Mouse (Mus musculus) neural tube, embryonic 11.5 days (tissue): ENCODE measurements at regions not wholly inside any gene's neighbourhood (a gene's known extent, or its start where the extent isn't known, plus 50 kb on each side); places are given as distances from the start of the nearest gene placed in this dataset.

ENCODE experiments used
- ATAC-seq: fragments of 200-750 bp; cut with Nextera tagmentation; 2 replicates; pipeline ENCODE4 v1.8.0; 2017; ENCODE audit warnings: moderate number of reproducible peaks, mild to moderate bottlenecking, moderate TSS enrichment, moderate library complexity; ENCODE audit not compliant: insufficient read depth, low FRiP score, low TSS enrichment
- DNase-seq: peaks from one replicate; pipeline ENCODE4 v3.0.0-alpha.2; 2015; ENCODE audit warnings: low spot score
- H3K27ac ChIP-seq: fragments of 300-500 bp; sonication (generic); 2 replicates; pipeline ENCODE4 v1.5.1; 2014; ENCODE audit warnings: low read depth, mild to moderate bottlenecking, low read length
- H3K27me3 ChIP-seq: fragments of 300-500 bp; sonication (generic); 2 replicates; pipeline ENCODE4 v1.6.1; 2014; ENCODE audit warnings: mild to moderate bottlenecking, low read length, mixed read lengths; ENCODE audit not compliant: control insufficient read depth, insufficient read depth
- H3K36me3 ChIP-seq: fragments of 300-500 bp; sonication (generic); 2 replicates; pipeline ENCODE4 v1.6.1; 2014; ENCODE audit warnings: mild to moderate bottlenecking, low read length, moderate library complexity, mixed read lengths; ENCODE audit not compliant: control insufficient read depth, insufficient read depth
- H3K4me1 ChIP-seq: fragments of 300-500 bp; sonication (generic); 2 replicates; pipeline ENCODE4 v1.6.1; 2014; ENCODE audit warnings: low read length, mixed read lengths; ENCODE audit not compliant: control insufficient read depth, insufficient read depth
- H3K4me2 ChIP-seq: fragments of 300-500 bp; sonication (generic); 2 replicates; pipeline ENCODE4 v1.6.1; 2014; ENCODE audit warnings: low read depth, mild to moderate bottlenecking, moderate library complexity
- H3K4me3 ChIP-seq: fragments of 300-500 bp; sonication (generic); 2 replicates; pipeline ENCODE4 v1.5.1; 2014; ENCODE audit warnings: low read depth, low read length
- H3K9ac ChIP-seq: fragments of 300-500 bp; sonication (generic); 2 replicates; pipeline ENCODE4 v1.6.1; 2014; ENCODE audit warnings: mild to moderate bottlenecking, low read length
- H3K9me3 ChIP-seq: fragments of 300-500 bp; sonication (generic); 2 replicates; pipeline ENCODE4 v1.6.1; 2016; ENCODE audit warnings: low read length; ENCODE audit not compliant: control insufficient read depth
- WGBS: fragments of 180-500 bp; shearing (Covaris S2); extraction: QIAGEN DNeasy Blood & Tissue Kit; methylation state at CpG from one replicate; pipeline ENCODE4 v1.1.7; 2014; 5-methylcytosine and 5-hydroxymethylcytosine counted together

DNA sequence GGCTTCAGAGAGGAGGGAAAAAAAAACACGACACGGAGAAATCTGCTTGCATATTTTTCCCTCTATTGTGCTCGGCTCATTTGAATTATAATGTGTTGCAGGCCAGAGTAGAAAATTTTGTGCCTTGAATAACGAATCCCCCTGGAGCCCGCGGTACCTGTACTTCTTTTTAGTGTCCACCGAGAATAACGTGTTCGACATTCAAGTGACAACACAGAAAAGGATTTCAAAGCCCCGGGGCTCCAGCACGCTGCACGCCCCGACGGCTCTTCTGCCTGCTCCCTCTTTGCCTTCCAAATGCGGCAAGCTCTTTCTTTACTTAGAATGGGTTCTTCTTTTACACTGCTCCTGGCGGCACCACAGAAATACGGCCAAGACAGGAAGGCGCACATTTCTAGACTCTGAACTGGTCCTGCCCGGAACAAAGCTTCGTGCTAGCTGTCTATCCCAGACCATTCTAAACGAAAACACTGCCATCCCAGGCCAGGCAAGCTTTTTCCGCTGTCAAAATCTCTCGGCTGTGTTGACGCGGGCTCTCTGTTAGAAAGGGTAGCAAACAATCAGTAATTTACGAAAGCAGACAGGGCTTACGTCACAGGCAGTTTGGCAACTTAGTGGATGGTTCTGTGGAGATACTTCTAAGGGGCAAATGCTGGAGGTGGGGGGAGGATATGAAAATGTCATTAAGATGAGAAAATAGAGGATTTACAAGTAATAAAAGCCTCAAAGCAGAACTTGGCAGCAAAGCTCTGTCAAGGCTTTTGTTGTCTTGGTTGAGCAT, 398.2 kb upstream of the Smim15 start:
- WGBS = 4% methylated on average over 27 of the region's 27 CpGs
- no peak overlapping the region for H3K27ac ChIP-seq
- no peaks in the 10 kb centered on the region for H3K9me3 ChIP-seq
- peak; percentile 65 for DNase-seq
- peak overlapping the region; percentile 34 for H3K4me3 ChIP-seq
- no peaks in the 10 kb centered on the region for H3K36me3 ChIP-seq
- H3K4me1 ChIP-seq = peaks cover 6% of the 10 kb centered on the region; the same call in 1 of the 2 replicates
- ATAC-seq = no peak
- H3K27me3 ChIP-seq = no peaks in the 10 kb centered on the region; the same call in 1 of the 2 replicates
- peak overlapping the region; percentile 55 for H3K9ac ChIP-seq
- H3K4me2 ChIP-seq = peak overlapping the region; percentile 46

DNA sequence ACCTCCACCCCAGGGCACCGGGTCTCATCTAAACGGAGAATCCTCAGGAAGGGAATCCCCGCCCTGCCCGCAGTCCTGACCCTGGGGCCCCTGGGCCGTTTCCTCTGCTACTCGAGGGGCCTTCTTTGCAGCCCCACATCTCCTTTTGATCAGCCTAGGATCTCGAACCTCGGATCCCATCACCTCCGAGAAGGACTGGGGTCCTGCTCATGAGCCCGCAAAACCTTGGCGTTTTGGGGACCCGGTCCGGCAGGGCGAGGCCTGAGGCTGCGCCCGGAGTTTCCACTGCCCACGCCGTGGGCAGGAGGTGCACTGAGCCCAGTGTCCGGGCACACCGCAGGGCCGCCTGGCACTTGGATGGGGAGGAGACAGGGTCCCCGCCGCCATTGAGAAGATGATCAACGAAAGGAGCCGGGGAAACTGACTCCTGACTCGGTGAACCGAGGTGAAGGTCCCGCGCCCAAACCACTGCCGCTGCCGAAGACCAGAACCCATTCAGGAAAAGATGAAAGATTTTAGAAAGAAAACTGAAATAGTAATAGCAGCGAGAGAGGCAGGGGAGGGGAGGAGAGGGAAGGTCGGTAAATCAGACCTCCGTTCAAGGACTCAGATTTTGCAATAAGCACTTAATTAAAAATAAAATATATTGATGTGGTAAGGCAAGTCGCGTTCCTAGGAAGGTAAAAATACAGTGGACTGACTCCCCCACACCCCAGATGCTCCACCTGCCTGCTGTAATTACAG, 399.0 kb upstream of the Smim15 start:
- Histone ChIP-seq H3K36me3 (no peaks in the 10 kb centered on the region), H3K27ac (no peak overlapping the region), H3K4me1 (peaks cover 6% of the 10 kb centered on the region; the same call in 1 of the 2 replicates), H3K4me2 (peak overlapping the region; percentile 46), H3K9ac (peak overlapping the region; percentile 55), H3K27me3 (no peaks in the 10 kb centered on the region; the same call in 1 of the 2 replicates), H3K9me3 (no peaks in the 10 kb centered on the region), H3K4me3 (peak overlapping the region; percentile 34)
- 4% methylated on average over 35 of the region's 36 CpGs for WGBS
- ATAC-seq = no peak
- DNase-seq = peak; percentile 45

DNA sequence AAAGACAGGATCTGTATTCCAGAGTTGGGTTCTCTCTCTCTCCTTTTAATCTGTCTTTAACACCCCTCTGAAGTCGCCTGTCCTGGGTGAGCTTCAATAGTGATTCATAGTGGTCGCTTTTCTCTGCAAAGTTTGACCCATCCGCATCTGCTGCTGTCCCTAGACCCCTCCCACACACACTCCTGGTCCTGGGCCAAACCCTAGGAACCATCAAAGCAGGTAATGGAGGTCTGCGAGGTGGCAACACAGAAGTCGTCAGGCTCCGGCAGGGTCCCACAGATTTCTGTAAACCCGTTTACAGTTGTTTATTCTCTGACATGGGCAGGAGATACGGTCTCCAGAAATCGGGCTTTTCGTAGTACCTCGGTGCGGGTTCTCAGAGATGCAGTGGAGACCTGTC, 399.5 kb upstream of the Smim15 start:
- ATAC-seq (no peak), DNase-seq (no peak)
- H3K4me3 ChIP-seq = no peak overlapping the region
- H3K36me3 ChIP-seq = no peaks in the 10 kb centered on the region
- H3K9ac ChIP-seq = no peak overlapping the region
- H3K4me1 ChIP-seq = peaks cover 6% of the 10 kb centered on the region; the same call in 1 of the 2 replicates
- 35% methylated on average over 12 of the region's 12 CpGs for WGBS
- no peaks in the 10 kb centered on the region; the same call in 1 of the 2 replicates for H3K27me3 ChIP-seq
- H3K4me2 ChIP-seq = peak overlapping the region; percentile 46; the same call in 1 of the 2 replicates
- H3K27ac ChIP-seq = no peak overlapping the region
- H3K9me3 ChIP-seq = no peaks in the 10 kb centered on the region

DNA sequence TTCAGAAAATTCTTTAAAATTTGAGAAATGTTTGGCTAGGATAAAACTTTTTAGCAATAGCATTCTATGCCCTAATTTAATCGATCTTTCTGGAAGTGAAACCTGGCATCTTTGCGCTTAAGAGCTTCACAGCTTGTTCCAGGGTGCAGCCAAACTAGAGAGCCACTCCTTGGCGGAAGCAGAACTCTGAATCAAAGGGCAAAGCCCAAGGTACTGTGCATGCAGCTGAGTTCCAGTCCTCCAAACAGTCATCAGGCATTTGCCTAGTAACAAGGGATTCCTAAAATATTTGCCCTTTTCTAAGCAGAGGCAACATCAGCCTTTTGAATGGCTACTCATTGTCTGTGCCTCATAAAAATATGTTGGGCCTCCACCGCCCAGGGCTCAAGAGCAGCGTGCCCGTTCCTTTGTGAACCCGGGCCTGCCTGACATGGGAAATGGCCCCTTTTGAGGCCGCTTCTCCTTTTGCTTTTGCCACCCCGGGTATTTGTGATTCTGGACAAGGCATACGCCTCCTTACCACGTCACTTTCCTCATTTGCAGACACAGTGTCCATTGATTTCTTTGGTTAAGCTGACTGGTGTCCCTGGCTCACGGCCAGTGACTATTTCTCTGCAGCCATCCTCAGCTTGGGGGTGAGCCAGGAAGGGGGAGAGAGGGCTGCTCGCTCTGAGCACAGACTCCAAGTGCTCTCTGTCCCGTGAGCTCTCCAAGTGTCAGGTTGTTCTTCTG, 402.2 kb upstream of the Smim15 start:
- H3K4me2 ChIP-seq = no peak overlapping the region

DNA sequence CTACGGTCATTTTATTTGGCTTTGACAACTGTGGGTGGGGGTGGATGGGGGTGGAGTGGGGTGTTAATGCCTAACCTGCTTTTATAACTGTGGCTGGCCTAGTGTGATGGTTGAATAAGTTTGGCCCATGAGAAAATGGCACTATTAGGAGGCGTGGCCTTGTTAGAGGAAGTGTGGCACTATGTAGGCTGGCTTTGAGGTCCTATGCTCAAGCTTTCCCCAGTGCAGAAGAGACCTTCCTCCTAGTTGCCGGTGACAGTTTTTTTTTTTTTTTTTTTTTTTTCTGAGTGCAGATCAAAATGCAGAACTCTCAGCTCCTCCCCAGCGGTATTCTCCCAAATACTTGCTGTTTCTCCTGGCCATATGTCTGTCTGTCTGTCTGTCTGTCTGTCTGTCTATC, 404.6 kb upstream of the Smim15 start:
- DNase-seq (no peak), ATAC-seq (no peak)
- Histone ChIP-seq H3K4me3 (no peak overlapping the region), H3K4me2 (no peak overlapping the region), H3K4me1 (peaks cover 6% of the 10 kb centered on the region; the same call in 1 of the 2 replicates), H3K27ac (no peak overlapping the region), H3K9ac (no peak overlapping the region), H3K27me3 (no peaks in the 10 kb centered on the region; the same call in 1 of the 2 replicates), H3K36me3 (no peaks in the 10 kb centered on the region), H3K9me3 (no peaks in the 10 kb centered on the region)
- 83% methylated on average over 4 of the region's 4 CpGs for WGBS

More for the DNA sequence above, 402.2 kb upstream of the Smim15 start:
- H3K36me3 ChIP-seq = no peaks in the 10 kb centered on the region
- WGBS = 55% methylated on average over 14 of the region's 14 CpGs
- H3K27me3 ChIP-seq = no peaks in the 10 kb centered on the region; the same call in 1 of the 2 replicates
- peak; percentile 63 for DNase-seq
- H3K4me1 ChIP-seq = peaks cover 6% of the 10 kb centered on the region; the same call in 1 of the 2 replicates
- H3K9me3 ChIP-seq = no peaks in the 10 kb centered on the region
- no peak overlapping the region for H3K27ac ChIP-seq
- H3K9ac ChIP-seq = no peak overlapping the region
- peak; percentile 68 for ATAC-seq
- H3K4me3 ChIP-seq = no peak overlapping the region

DNA sequence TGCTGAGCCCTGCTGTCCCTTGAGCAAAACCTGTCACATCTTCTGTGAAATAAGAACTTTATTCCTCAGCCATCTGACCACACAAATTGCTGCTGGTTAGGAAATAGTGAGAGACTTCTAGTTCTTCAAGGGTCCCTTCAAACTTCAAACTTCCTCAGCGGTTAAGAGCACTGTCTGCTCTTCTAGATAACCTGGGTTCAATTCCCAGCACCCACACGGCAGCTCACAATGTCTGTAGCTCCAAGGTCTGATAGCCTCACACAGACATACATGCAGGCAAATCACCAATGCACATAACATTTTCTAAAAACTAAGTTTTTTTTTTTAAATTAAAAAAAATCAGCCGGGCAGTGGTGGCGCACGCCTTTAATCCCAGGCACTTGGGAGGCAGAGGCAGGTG, 407.0 kb upstream of the Smim15 start:
- Histone ChIP-seq H3K9me3 (no peaks in the 10 kb centered on the region), H3K27me3 (no peaks in the 10 kb centered on the region), H3K4me2 (no peak overlapping the region), H3K4me1 (0 out of 2 replicates have a peak, but pooled peaks cover 2% of the 10 kb centered on the region), H3K36me3 (no peaks in the 10 kb centered on the region), H3K27ac (no peak overlapping the region), H3K4me3 (no peak overlapping the region), H3K9ac (no peak overlapping the region)
- DNase-seq (no peak), ATAC-seq (no peak)
- WGBS = 93% methylated on average over 5 of the region's 5 CpGs

DNA sequence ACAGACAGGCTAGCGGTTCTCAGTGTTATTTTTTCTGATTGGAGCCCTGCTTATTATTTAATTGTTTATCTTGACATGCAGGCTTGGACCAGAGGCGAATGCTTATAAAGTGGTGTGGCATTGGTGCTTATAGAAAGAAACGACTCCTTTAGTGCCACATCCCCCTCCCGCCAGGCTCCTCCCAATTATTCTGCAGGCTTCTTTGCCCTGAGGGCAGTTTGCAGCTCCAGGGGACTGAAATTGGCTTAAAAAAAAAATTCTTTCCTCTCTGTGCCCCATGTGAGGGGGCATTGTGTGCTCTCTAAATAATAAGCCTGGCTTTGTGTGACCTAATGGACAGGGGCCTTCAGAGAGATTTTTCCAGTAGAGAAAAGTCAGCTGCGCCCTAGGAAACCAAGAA, 409.1 kb upstream of the Smim15 start:
- ATAC-seq = no peak

DNA sequence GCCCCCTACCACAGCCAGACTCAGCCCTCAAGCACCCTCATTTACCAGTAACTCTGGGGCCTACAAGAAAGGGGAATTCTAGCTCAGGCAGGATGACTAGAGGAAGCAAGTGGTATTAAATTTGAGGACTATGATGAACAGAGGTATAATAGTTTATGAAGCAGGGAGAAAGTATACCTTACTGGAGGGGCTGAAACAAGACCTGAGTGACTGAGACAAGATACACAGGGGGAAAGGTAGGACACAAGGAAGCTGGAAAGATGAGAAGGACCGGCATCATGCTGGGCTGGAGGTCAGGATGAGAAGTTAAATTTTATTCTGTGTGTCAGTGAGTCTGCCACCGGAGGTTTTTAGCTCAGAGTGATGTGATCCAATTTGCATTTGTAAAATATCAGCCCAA, 417.2 kb upstream of the Smim15 start:
- H3K4me3 ChIP-seq = no peak overlapping the region
- H3K27me3 ChIP-seq = no peaks in the 10 kb centered on the region
- DNase-seq (no peak), ATAC-seq (no peak)
- no peaks in the 10 kb centered on the region for H3K4me1 ChIP-seq
- no peaks in the 10 kb centered on the region for H3K9me3 ChIP-seq
- H3K4me2 ChIP-seq = no peak overlapping the region
- H3K27ac ChIP-seq = no peak overlapping the region
- 67% methylated on average over 2 of the region's 2 CpGs for WGBS
- no peak overlapping the region for H3K9ac ChIP-seq
- H3K36me3 ChIP-seq = no peaks in the 10 kb centered on the region

More for the DNA sequence above, 409.1 kb upstream of the Smim15 start:
- Histone ChIP-seq H3K4me3 (no peak overlapping the region), H3K9me3 (no peaks in the 10 kb centered on the region), H3K27me3 (no peaks in the 10 kb centered on the region), H3K4me2 (no peak overlapping the region), H3K9ac (no peak overlapping the region), H3K4me1 (0 out of 2 replicates have a peak, but pooled peaks cover 2% of the 10 kb centered on the region), H3K36me3 (no peaks in the 10 kb centered on the region), H3K27ac (no peak overlapping the region)
- 54% methylated on average over 5 of the region's 5 CpGs for WGBS
- peak; percentile 38 for DNase-seq
